Mouse (Mus musculus): ENCODE results near the gene Pitpnm3.
"Not testable (repeated sequence)": the region's sequence is repeated elsewhere in the genome, so short reads cannot be mapped to it uniquely, and the experiment has no call there.

Pitpnm3 gene

GRCm38 (mm10) chr11:72135383-72136158, at the start of gene Pitpnm3:
Pitpnm3 (minus strand) TSS chr11:72135778.
- in situ Hi-C loops (cut with MboI, MseI) = no loop called here

GRCm38 (mm10) chr11:72184252-72184651, 48.7 kb upstream of the Pitpnm3 start:
- in situ Hi-C loops (cut with MboI, MseI) = no loop called here

- in situ Hi-C loops (cut with MboI, MseI) = no loop called here
Observed at GRCm38 (mm10) chr11:72181136-72181535, 45.6 kb upstream of the Pitpnm3 start.

GRCm38 (mm10) chr11:72180556-72180955, 45.0 kb upstream of the Pitpnm3 start:
- in situ Hi-C loops (cut with MboI, MseI) = no loop called here

DNA sequence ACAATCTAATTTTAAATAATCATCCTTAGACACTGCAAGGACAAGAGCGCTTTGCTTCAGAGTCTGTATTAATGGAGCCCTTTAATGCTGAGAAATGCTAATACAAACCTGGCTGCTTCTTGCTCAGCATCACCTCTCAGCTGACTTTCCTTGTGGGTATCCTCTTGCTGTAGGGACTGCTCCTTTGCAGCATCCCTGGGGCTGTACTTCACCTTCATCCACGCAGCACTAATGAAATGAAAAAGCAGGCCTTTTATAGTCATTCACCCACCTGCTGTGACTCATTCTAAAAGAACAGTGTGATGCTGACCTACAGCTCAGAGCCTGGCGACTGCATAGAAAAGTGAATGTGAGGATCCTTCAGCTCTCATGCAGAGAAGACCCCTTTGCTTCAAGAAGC, 41.0 kb upstream of the Pitpnm3 start:
- in situ Hi-C loops (cut with MboI, MseI) = no loop called here

GRCm38 (mm10) chr11:72175966-72176365, 40.4 kb upstream of the Pitpnm3 start:
- in situ Hi-C loops (cut with MboI, MseI) = no loop called here

GRCm38 (mm10) chr11:72174721-72175120, 39.1 kb upstream of the Pitpnm3 start:
- in situ Hi-C loops (cut with MboI, MseI) = no loop called here

GRCm38 (mm10) chr11:72173506-72173905, 37.9 kb upstream of the Pitpnm3 start:
- in situ Hi-C loops (cut with MboI, MseI) = no loop called here

GRCm38 (mm10) chr11:72171906-72172305, 36.3 kb upstream of the Pitpnm3 start:
- in situ Hi-C loops (cut with MboI, MseI) = not testable (repeated sequence)

GRCm38 (mm10) chr11:72169871-72170270, 34.3 kb upstream of the Pitpnm3 start:
- in situ Hi-C loops (cut with MboI, MseI) = no loop called here

DNA sequence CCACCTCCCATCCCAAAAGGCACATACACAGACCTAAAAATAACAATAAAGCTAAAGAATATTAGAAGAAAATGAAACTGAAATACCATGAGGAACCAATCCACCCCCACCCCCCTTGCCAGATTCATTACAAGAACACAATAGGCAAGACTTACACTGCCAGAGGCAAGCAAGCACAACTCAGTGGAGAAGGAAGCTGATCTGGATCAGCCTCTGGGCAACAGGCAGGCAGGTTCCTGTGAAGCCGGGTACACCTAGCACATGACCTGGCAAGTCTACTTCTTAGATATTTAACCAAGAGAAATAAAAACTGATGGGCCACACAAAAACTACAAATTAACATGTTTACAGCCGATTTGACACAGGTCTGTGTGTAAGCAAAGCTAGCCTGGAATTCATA, 27.6 kb upstream of the Pitpnm3 start:
- in situ Hi-C loops (cut with MboI, MseI) = no loop called here

DNA sequence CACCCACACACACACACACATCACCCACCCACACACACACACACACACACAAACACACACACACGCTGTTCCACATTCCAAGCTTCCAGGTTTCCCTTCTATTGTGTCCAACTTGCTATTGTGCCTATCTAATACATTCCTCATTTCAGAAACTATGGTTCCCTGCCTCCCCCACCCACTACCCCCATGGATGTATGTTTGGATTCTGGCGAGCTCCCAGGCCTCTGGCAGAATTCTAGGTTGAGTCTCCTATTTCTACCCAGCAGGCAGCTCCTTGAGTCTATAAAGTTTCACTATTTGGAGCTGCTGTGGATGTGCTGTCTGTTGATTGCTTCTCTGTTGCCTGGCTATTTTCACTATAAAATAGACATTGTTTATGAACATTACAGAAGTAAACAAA, 21.0 kb upstream of the Pitpnm3 start:
- in situ Hi-C loops (cut with MboI, MseI) = no loop called here

DNA sequence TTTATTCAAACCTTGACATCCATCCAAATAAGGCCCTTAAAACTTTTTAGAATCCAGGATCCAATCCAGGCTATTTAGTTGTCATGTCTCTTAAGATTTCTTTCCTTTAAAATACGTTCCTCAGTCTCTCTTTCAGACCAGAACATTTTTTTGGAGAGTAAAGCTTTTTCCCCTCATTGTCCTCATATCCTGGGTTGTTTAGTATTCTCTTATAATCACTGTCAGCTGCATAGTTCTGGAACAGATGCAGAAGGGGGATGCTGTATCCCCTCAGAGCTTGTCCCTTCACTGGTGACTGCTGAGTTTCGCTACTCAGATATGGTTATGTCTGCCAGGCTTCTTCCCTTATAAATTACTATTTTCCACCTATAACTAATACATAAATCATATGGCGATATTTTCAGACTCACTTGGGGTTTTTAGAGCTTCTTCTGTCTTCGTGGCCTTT, 20.4 kb upstream of the Pitpnm3 start:
- in situ Hi-C loops (cut with MboI, MseI) = no loop called here

DNA sequence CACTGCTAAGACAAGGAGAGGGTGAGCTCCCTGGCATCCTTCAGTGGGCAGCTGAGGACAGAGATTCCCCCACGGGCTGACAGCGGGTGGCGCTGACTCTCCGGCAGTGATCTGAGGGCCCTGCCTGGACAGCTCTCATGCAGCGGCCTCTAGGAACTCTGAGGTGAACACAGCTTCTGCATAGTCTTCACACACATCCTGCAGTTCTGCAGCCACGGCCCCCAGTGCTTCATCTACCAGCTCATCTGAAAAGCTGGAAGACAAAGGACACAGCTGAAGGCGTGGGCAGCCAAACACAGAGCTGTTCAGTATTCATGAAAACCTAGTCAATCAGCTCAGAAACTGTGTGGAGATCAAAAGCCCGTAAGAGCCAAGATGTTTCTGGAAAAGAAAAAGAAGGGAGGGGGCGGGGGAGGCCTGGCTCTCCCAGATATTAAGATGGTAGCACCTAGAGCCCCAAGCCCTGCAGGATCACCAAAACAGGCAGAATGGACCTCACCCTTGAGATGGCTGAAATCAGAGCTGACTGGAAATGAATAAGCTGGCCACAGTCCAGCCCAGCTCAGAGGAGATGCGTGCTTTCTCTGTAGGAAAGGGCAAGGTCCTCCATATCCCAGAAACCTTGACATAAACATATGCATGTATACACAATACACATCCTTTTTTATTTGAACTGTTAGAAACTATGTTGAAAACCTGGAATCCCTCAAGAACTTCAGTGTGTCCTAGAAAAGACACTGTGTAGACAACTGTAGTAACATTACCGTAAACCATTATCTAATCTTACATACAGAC, 19.8 kb upstream of the Pitpnm3 start:
- in situ Hi-C loops (cut with MboI, MseI) = no loop called here

DNA sequence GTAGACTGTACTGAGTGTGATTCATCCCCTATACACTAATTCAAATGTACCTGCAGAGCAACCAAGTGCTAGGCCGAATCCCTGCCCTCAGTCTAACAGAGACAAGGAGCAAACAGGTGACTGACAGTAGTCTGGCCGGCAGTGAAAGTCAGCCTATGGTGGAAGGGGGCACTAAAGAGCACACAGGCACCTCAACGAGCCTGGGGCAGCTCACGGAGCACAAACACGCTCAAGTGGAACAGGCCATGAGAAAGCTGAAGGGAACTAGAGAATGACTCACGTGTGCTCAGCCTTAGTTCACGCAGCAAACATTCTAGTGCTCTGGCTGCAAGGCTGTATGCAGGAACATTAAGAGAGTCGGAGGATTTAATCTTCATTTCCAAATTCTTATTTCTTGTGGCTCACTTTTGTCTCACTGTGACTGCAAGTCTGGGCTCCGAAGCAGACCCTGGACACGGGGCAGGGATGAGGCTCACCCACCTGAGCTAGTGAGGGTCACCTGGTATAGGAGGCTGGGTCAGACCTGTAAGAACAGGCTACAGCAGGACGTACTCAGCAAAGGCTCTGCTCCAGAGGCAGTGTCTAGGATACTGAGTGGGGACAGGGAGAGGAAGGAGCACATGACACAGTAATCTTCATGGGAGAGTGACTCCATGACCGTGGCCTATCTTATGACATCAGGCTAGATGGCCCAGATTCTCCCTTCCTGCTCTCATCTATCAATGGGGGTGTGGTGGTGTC, 17.7 kb upstream of the Pitpnm3 start:
- in situ Hi-C loops (cut with MboI, MseI) = no loop called here

GRCm38 (mm10) chr11:72151120-72151519, 15.5 kb upstream of the Pitpnm3 start:
- in situ Hi-C loops (cut with MboI, MseI) = no loop called here

DNA sequence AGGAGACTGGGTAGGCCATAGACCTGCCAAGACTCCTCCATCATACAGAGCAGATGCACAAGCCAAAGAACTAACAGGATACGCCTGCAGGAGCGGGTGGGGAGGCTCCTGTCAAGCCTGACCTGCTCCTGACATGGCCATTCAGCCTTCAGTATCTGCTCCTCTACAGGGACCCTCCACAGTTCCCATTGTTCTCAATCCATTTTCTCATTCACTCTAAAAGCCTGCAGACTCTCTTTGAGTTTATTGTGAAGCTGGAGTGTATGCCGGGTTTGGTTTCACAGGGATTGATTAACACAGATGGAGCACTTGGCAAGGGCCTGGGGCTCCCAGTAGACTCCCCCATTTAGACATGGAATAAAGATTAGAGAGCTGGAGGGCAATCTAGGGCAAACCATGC, 12.3 kb upstream of the Pitpnm3 start:
- in situ Hi-C loops (cut with MboI, MseI) = no loop called here

GRCm38 (mm10) chr11:72145877-72146248, 10.3 kb upstream of the Pitpnm3 start:
- in situ Hi-C loops (cut with MboI, MseI) = no loop called here

- in situ Hi-C loops (cut with MboI, MseI) = no loop called here
Observed at GRCm38 (mm10) chr11:72145182-72145876, 9.8 kb upstream of the Pitpnm3 start.

DNA sequence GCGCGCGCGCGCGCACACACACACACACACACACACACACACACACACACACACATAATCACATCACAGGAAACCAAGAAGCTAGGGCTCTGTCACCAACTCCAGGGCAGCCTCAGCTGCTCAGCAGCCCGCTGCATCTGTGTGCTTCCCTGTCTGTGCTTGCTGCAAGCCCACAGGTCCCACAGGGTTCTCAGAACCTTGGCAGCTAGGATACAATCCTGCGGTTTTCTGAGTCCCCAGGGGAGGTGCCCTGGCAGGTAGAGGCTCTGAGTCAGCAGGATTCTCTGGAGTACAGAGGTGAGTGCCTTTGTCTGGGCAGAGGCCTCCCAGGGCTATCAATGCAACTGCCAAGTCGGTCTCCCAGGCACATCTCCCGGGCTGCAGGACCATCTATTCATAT, 7.3 kb upstream of the Pitpnm3 start:
- in situ Hi-C loops (cut with MboI, MseI) = no loop called here

GRCm38 (mm10) chr11:72140198-72140597, 4.6 kb upstream of the Pitpnm3 start:
- in situ Hi-C loops (cut with MboI, MseI) = no loop called here
